Mouse (Mus musculus): ENCODE measurements around the gene Olfr986.

Gene Olfr986

GRCm38 (mm10) chr9:40234233-40235072 lies 53.7 kb downstream of the Olfr986 start:
- no peak for DNase-seq

GRCm38 (mm10) chr9:40235220-40235619 lies 54.5 kb downstream of the Olfr986 start:
- DNase-seq: no peak

All from cerebellum, adult 18-20 months (tissue).